Mouse (Mus musculus) hindbrain, embryonic 12.5 days (tissue): ENCODE results near the gene Cish. TPM values are rescaled to one million over a fixed set of nuclear protein-coding genes. Genes with fewer than 3 reads are reported as not detected.

ENCODE experiments used
- ATAC-seq: fragments of 200-750 bp; cut with Nextera tagmentation; 2 replicates; pipeline ENCODE4 v1.8.0; 2017; ENCODE audit warnings: moderate TSS enrichment; ENCODE audit not compliant: low FRiP score
- H3K27ac ChIP-seq: fragments of 300-500 bp; sonication (generic); 2 replicates; pipeline ENCODE4 v1.5.1; 2016; ENCODE audit warnings: mild to moderate bottlenecking
- H3K27me3 ChIP-seq: fragments of 300-500 bp; sonication (generic); 2 replicates; pipeline ENCODE4 v1.6.1; 2016; ENCODE audit warnings: mild to moderate bottlenecking
- H3K36me3 ChIP-seq: fragments of 300-500 bp; sonication (generic); 2 replicates; pipeline ENCODE4 v1.6.1; 2016; ENCODE audit warnings: mild to moderate bottlenecking
- H3K4me1 ChIP-seq: fragments of 300-500 bp; sonication (generic); 2 replicates; pipeline ENCODE4 v1.6.1; 2016
- H3K4me2 ChIP-seq: fragments of 300-500 bp; sonication (generic); replicated peaks from 2 replicates; pipeline ENCODE4 v1.6.1; 2016; ENCODE audit warnings: mild to moderate bottlenecking
- H3K4me3 ChIP-seq: fragments of 300-500 bp; sonication (generic); 2 replicates; pipeline ENCODE4 v1.5.1; 2016; ENCODE audit warnings: mild to moderate bottlenecking
- H3K9ac ChIP-seq: fragments of 300-500 bp; sonication (generic); 2 replicates; pipeline ENCODE4 v1.6.1; 2016; ENCODE audit warnings: mild to moderate bottlenecking, moderate library complexity
- H3K9me3 ChIP-seq: fragments of 300-500 bp; sonication (generic); replicated peaks from 2 replicates; pipeline ENCODE4 v1.6.1; 2016; ENCODE audit warnings: mild to moderate bottlenecking
- WGBS: fragments of 180-500 bp; shearing (Covaris S2); methylation state at CpG from one replicate; pipeline ENCODE4 v1.1.7; 2016; 5-methylcytosine and 5-hydroxymethylcytosine counted together
- polyA plus RNA-seq: library from polyadenylated mRNA; unstranded; fragments of >200 nt; fragmentation: Nextera tagmentation; extraction: Ambion mirVana; gene quantifications from 2 replicates; pipeline ENCODE4 v1.2.1, GENCODE M21; 2016

Cish gene
- polyA plus RNA-seq, 1 experiment from 2014 or later: 8.0 TPM

- no peak overlapping the region for H3K27ac ChIP-seq
- H3K36me3 ChIP-seq: no peaks in the 10 kb centered on the region
- WGBS: 27% methylated on average over 10 of the region's 10 CpGs
- H3K4me2 ChIP-seq: no peak overlapping the region
- H3K27me3 ChIP-seq: peaks cover 31% of the 10 kb centered on the region
- no peak for ATAC-seq
- no peak overlapping the region for H3K9ac ChIP-seq
- H3K9me3 ChIP-seq: no peaks in the 10 kb centered on the region
- no peak overlapping the region for H3K4me3 ChIP-seq
- H3K4me1 ChIP-seq: peaks cover 12% of the 10 kb centered on the region
Measured at GRCm38 (mm10) chr9:107290897-107291296, 4.9 kb upstream of the Cish start.

GRCm38 (mm10) chr9:107294249-107294648 lies 1.6 kb upstream of the Cish start:
- Histone ChIP-seq H3K27me3 (peaks cover 19% of the 10 kb centered on the region), H3K4me3 (no peak overlapping the region), H3K4me1 (peaks cover 23% of the 10 kb centered on the region), H3K9ac (no peak overlapping the region), H3K36me3 (no peaks in the 10 kb centered on the region), H3K27ac (no peak overlapping the region), H3K4me2 (no peak overlapping the region), H3K9me3 (no peaks in the 10 kb centered on the region)
- ATAC-seq: no peak
- 6% methylated on average over 6 of the region's 6 CpGs for WGBS

- H3K4me3 ChIP-seq: no peak overlapping the region
- H3K9ac ChIP-seq: no peak overlapping the region
- H3K4me2 ChIP-seq: peak overlapping the region; percentile 72
- H3K9me3 ChIP-seq: no peaks in the 10 kb centered on the region
- no peak overlapping the region for H3K27ac ChIP-seq
- H3K36me3 ChIP-seq: no peaks in the 10 kb centered on the region
- ATAC-seq: no peak
- 83% methylated on average over 4 of the region's 4 CpGs for WGBS
- peaks cover 13% of the 10 kb centered on the region for H3K27me3 ChIP-seq
- peaks cover 15% of the 10 kb centered on the region for H3K4me1 ChIP-seq
Measured at GRCm38 (mm10) chr9:107295616-107296015, 210 bp upstream of the Cish start.

GRCm38 (mm10) chr9:107296041-107296440 lies 215 bp downstream of the Cish start:
- ATAC-seq: peak; percentile 41
- Histone ChIP-seq H3K27ac (no peak overlapping the region), H3K9me3 (no peaks in the 10 kb centered on the region), H3K9ac (no peak overlapping the region), H3K4me3 (peak overlapping the region; percentile 52), H3K4me1 (peaks cover 15% of the 10 kb centered on the region), H3K27me3 (peaks cover 13% of the 10 kb centered on the region), H3K36me3 (peaks cover 1% of the 10 kb centered on the region; the same call in 1 of the 2 replicates), H3K4me2 (peak overlapping the region; percentile 72)
- WGBS: 8% methylated on average over 14 of the region's 14 CpGs

GRCm38 (mm10) chr9:107296501-107296965 lies 707 bp downstream of the Cish start:
- Histone ChIP-seq H3K36me3 (peaks cover 6% of the 10 kb centered on the region), H3K27ac (no peak overlapping the region), H3K4me3 (peak overlapping the region; percentile 52), H3K9me3 (no peaks in the 10 kb centered on the region), H3K4me2 (peak overlapping the region; percentile 72), H3K9ac (peak overlapping the region; percentile 66), H3K27me3 (peaks cover 13% of the 10 kb centered on the region), H3K4me1 (peaks cover 15% of the 10 kb centered on the region)
- ATAC-seq: peak; percentile 97
- WGBS: under 1% methylated on average over 31 of the region's 31 CpGs

- peak overlapping the region; percentile 52 for H3K4me3 ChIP-seq
- WGBS: 11% methylated on average over 16 of the region's 16 CpGs
- H3K9me3 ChIP-seq: no peaks in the 10 kb centered on the region
- peaks cover 13% of the 10 kb centered on the region for H3K27me3 ChIP-seq
- peaks cover 8% of the 10 kb centered on the region for H3K36me3 ChIP-seq
- no peak overlapping the region for H3K27ac ChIP-seq
- peaks cover 15% of the 10 kb centered on the region for H3K4me1 ChIP-seq
- H3K4me2 ChIP-seq: peak overlapping the region; percentile 72
- ATAC-seq: no peak; the same call in 1 of the 2 replicates
- peak overlapping the region; percentile 66 for H3K9ac ChIP-seq
Measured at GRCm38 (mm10) chr9:107297059-107297458, 1.2 kb downstream of the Cish start.

GRCm38 (mm10) chr9:107297658-107298057 lies 1.8 kb downstream of the Cish start:
- no peak for ATAC-seq
- Histone ChIP-seq H3K9me3 (no peaks in the 10 kb centered on the region), H3K27me3 (peaks cover 11% of the 10 kb centered on the region), H3K9ac (0 out of 2 replicates have a peak overlapping the region, but pooled peaks have one; percentile 66), H3K4me1 (peaks cover 15% of the 10 kb centered on the region), H3K36me3 (peaks cover 8% of the 10 kb centered on the region), H3K27ac (no peak overlapping the region), H3K4me3 (peak overlapping the region; percentile 52), H3K4me2 (peak overlapping the region; percentile 72)
- 88% methylated on average over 4 of the region's 4 CpGs for WGBS

- Histone ChIP-seq H3K9me3 (no peaks in the 10 kb centered on the region), H3K4me3 (no peak overlapping the region), H3K27me3 (peaks cover 6% of the 10 kb centered on the region; the same call in 1 of the 2 replicates), H3K4me1 (peaks cover 15% of the 10 kb centered on the region), H3K9ac (no peak overlapping the region), H3K36me3 (peaks cover 8% of the 10 kb centered on the region), H3K27ac (no peak overlapping the region), H3K4me2 (no peak overlapping the region)
- 86% methylated on average over 8 of the region's 8 CpGs for WGBS
- ATAC-seq: no peak
Measured at GRCm38 (mm10) chr9:107298059-107298780, 2.4 kb downstream of the Cish start.

- WGBS: 90% methylated on average over 6 of the region's 6 CpGs
- Histone ChIP-seq H3K4me2 (no peak overlapping the region), H3K27me3 (peaks cover 6% of the 10 kb centered on the region; the same call in 1 of the 2 replicates), H3K4me1 (peaks cover 15% of the 10 kb centered on the region), H3K9me3 (no peaks in the 10 kb centered on the region), H3K4me3 (no peak overlapping the region), H3K9ac (no peak overlapping the region), H3K27ac (no peak overlapping the region), H3K36me3 (peaks cover 8% of the 10 kb centered on the region)
- ATAC-seq: no peak
Measured at GRCm38 (mm10) chr9:107298876-107299275, 3.0 kb downstream of the Cish start.

GRCm38 (mm10) chr9:107299783-107300182 lies 4.0 kb downstream of the Cish start:
- Histone ChIP-seq H3K9me3 (no peaks in the 10 kb centered on the region), H3K36me3 (peaks cover 8% of the 10 kb centered on the region), H3K4me2 (no peak overlapping the region), H3K9ac (no peak overlapping the region), H3K27ac (no peak overlapping the region), H3K4me1 (peaks cover 15% of the 10 kb centered on the region), H3K27me3 (peaks cover 6% of the 10 kb centered on the region; the same call in 1 of the 2 replicates), H3K4me3 (no peak overlapping the region)
- ATAC-seq: no peak
- 92% methylated on average over 7 of the region's 7 CpGs for WGBS

GRCm38 (mm10) chr9:107300224-107300973 lies 4.6 kb downstream of the Cish start:
- Histone ChIP-seq H3K27ac (no peak overlapping the region), H3K9ac (no peak overlapping the region), H3K9me3 (no peaks in the 10 kb centered on the region), H3K36me3 (peaks cover 8% of the 10 kb centered on the region), H3K27me3 (peaks cover 5% of the 10 kb centered on the region; the same call in 1 of the 2 replicates), H3K4me1 (peaks cover 15% of the 10 kb centered on the region), H3K4me2 (no peak overlapping the region), H3K4me3 (no peak overlapping the region)
- ATAC-seq: no peak
- 92% methylated on average over 30 of the region's 30 CpGs for WGBS

- H3K9me3 ChIP-seq: no peaks in the 10 kb centered on the region
Measured at GRCm38 (mm10) chr9:107301554-107302331, 5.9 kb downstream of the Cish start.

More at GRCm38 (mm10) chr9:107301554-107302331, 5.9 kb downstream of the Cish start:
- Histone ChIP-seq H3K27ac (no peak overlapping the region), H3K4me2 (no peak overlapping the region), H3K4me1 (peaks cover 12% of the 10 kb centered on the region), H3K36me3 (peaks cover 8% of the 10 kb centered on the region), H3K4me3 (no peak overlapping the region), H3K27me3 (no peaks in the 10 kb centered on the region), H3K9ac (no peak overlapping the region)
- ATAC-seq: no peak
- WGBS: 85% methylated on average over 17 of the region's 17 CpGs
